Mouse (Mus musculus) 3134 (cell line): Measurements from ENCODE around the gene Ccdc158.

Source experiments
- DNase-seq: peaks from one replicate; pipeline ENCODE4 v3.0.0-alpha.2; 2011; ENCODE audit warnings: low spot score; ENCODE audit not compliant: insufficient read length; ENCODE audit errors: extremely low read depth

Gene Ccdc158

DNA sequence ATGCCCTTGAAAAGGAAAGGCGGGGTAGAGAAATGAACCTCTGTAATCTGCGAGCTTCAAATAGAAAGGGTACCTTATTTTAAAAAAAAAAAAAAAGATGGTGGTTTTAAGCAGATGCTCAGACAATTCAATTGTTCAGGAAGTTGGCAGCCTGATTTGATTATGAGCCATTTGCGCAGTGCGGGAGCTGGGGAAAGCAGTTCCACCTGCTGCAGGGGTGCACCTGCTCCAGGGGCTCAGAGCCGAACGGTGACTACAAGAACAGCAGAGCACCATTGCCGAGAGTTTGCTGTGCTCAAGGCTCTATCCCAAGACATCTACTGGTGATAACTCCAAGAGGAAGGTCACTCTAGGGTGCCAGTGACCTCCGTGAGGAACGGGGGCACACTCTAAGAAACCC lies 13.5 kb upstream of the Ccdc158 start:
- no peak for DNase-seq

- DNase-seq, result no peak
These were observed 13.1 kb upstream of the Ccdc158 start for GRCm38 (mm10) chr5:92688124-92688523.

- DNase-seq, result no peak
These were observed 9.8 kb upstream of the Ccdc158 start for GRCm38 (mm10) chr5:92684715-92685460.

DNA sequence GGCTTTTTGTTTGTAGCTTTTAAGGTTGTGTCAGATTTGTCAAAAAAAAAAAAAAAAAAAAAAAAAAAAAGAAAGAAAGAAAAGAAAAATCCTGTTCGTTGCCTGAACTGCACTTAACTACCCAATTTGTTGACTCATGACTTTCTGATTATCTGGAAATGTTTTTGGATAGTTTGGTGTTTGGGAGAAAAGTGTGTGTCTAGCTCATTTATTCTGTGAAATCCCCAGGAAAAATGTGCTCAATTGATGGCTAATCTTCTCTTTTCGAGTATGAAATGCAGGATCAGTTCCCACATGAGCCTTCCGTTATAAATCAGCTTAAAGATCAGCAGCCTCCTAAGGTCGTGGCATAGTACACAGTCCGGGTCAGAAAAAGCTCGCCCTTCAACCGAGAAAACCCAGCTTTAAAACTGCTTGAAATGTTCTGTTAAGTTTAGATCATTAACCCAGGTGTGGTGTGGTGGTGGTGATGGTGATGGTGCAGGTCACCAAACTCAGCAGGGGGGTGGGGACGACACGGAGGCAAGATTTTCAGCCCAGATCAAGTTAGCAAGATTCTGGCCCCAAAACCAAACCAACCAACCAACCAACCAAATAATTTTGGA lies 8.9 kb upstream of the Ccdc158 start:
- no peak for DNase-seq

- DNase-seq, result no peak
These were observed 8.3 kb upstream of the Ccdc158 start, which contains the start of gene Shroom3 for GRCm38 (mm10) chr5:92683351-92683807. TSS of gene Shroom3 (plus strand) at chr5:92683435.

GRCm38 (mm10) chr5:92682621-92683348 lies 7.7 kb upstream of the Ccdc158 start:
- DNase-seq, result no peak

- DNase-seq, result no peak
These were observed 6.8 kb upstream of the Ccdc158 start for GRCm38 (mm10) chr5:92681861-92682260.

DNA sequence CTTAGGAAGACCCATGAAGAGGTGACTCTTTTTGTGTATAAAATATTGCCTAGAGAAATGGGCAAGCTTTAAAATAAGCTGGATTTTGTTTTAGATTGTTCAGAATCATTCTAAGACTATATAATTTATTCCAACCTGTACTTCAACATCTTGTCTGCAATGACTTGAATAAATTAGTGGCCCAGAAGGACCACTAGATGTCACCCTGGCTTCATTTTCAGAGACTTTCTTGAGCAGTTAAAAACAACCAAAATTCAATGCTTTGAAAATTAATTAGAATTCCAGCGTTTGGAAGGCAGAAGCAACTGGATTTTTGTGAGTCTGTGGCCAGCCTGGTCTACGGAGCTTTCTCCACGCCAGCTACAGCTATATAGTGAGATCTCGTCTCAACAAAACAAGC lies 4.4 kb upstream of the Ccdc158 start:
- no peak for DNase-seq

GRCm38 (mm10) chr5:92675574-92675920 lies 476 bp upstream of the Ccdc158 start:
- DNase-seq, result no peak

GRCm38 (mm10) chr5:92666860-92667259 lies 8.2 kb downstream of the Ccdc158 start:
- DNase-seq, result no peak

- DNase-seq, result no peak
These were observed 10.8 kb downstream of the Ccdc158 start for GRCm38 (mm10) chr5:92664321-92664720.

DNA sequence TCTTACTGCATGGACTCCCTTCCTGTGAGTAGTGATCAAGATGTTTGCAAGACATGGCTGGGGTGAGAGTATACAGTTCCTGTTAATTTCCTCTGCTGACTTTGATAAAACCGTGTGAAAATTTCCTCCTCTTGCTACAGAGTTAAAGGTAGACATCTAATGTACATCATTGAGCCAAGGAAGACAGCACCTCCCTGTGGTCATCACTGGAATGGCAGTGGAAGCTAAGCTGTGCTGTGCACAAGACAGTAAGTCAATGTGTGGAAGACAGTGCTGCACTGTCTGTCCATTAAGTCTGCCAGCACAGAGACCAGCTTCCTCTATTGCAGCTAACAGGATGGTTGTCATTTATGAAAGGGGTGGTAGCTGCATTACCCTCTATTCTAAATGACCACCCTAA lies 18.8 kb downstream of the Ccdc158 start:
- no peak for DNase-seq

DNA sequence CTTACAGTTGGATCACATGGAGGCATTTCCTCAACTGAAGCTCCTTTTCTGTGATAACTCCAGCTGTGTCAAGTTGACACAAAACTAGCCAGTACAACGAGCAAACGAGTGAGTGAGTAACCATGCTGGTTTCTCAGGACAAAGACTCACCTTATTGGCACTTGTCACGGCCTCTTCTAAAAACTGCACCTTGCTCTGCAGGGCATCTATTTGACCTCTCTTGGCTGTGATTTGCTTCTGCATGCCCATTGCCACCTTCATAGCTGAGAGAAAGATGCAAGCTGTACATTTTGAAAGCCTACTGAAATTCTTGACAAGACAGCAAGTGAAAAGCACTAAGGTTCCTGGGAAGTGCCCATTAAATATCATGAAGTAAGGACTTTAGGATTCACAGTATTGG lies 34.2 kb downstream of the Ccdc158 start:
- no peak for DNase-seq

DNA sequence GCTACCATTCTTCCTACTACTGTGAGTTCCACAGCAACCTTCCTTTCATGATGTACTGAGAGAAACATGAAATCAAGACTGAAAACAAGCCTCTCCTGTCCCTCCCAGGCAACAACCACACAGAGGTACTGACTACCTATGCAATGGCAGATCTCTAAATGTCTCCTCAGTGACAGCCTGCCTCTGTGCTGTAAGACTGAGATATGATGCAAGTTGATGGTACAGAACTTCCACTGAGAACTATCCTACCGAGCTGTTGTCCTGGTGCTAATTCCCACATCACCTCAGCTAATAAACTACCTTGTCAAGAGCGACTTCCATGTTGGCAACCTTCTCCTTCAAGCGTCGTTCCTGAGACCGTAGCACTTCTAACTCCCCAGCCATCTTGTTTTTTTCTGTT lies 39.2 kb downstream of the Ccdc158 start:
- DNase-seq, result no peak

- DNase-seq, result no peak
These were observed 40.2 kb downstream of the Ccdc158 start for GRCm38 (mm10) chr5:92634916-92635315.

- DNase-seq, result no peak
These were observed 41.5 kb downstream of the Ccdc158 start for GRCm38 (mm10) chr5:92633526-92633925.

DNA sequence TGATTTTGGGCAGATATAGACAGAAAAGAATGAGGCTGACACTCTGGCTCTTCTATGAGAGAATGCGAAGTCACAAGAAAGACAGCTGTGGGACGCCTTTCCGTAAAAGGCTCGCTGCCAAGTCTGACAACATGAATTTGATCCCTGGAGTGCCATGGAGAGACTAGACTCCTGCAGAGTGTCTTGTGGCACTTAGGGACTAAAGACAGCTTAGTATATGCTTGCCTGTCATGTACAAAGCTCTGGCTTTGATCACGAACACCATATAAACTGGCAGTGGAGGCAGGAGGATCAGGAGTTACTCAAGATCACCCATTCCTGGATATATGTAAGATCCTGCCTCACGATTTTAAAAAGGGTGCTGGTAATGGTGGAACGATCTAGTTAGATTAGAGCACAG lies 47.2 kb downstream of the Ccdc158 start:
- DNase-seq, result no peak

DNA sequence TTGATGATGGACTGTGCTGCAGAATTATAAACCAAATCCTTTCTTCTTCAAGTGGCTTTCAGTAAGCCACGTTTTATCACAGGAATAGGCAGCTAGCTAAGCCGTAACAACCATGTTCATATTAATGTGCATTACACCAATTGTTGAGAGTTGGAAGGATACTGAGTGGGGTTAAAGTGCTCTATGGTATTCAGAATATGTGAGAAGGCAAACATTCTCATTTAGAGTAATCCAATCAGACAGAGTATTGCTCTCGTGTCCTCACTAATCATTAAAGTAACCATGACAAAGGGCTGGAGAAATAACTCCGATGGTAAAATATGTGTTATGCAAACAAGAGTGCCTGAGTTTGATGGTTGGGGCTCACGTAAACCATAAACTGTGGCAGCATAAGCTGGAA lies 53.2 kb downstream of the Ccdc158 start:
- no peak for DNase-seq

DNA sequence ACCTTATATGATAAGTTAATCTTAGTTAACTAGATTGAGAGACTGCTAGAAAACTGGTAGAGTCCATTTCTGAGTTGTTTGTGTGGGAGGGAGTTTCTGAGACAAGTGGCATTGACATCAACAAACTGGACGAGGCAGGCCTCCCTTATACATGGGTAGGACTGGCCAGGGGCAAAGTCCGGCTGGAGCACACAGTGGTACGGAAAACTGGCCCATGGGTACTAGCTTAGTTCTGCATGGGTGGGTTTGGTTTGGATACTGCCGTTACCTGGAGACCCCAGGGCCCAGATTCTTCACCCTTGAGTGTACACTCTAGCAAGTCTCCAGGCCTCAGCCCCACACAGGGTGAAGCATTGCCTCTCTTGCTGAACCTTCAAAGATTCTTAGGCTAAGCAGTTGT lies 62.3 kb downstream of the Ccdc158 start:
- DNase-seq, result no peak

GRCm38 (mm10) chr5:92607492-92608229 lies 67.4 kb downstream of the Ccdc158 start:
- DNase-seq, result no peak
